Mouse (Mus musculus) G1E (cell line): ENCODE data around the gene Copz1. TPM values are rescaled to one million over a fixed set of nuclear protein-coding genes. Genes with fewer than 3 reads are reported as not detected.
"Not testable (repeated sequence)": the region's sequence is repeated elsewhere in the genome, so short reads cannot be mapped to it uniquely, and the experiment has no call there.

Experiments
- ATAC-seq: 2 replicates; pipeline ENCODE4 v1.8.0; 2016; ENCODE audit warnings: mild to moderate bottlenecking; ENCODE audit not compliant: insufficient number of reproducible peaks, poor library complexity, low FRiP score, severe bottlenecking; ENCODE audit errors: extremely low read depth
- DNase-seq: peaks from one replicate; pipeline ENCODE4 v3.0.0; 2012; ENCODE audit warnings: low spot score
- H3K27me3 ChIP-seq: 2 replicates; pipeline ENCODE4 v1.6.1; 2012; ENCODE audit warnings: mild to moderate bottlenecking, low read length, inconsistent platforms; ENCODE audit not compliant: insufficient read depth
- H3K36me3 ChIP-seq: replicated peaks from 2 replicates; pipeline ENCODE3; 2012; ENCODE audit warnings: mild to moderate bottlenecking, inconsistent platforms
- H3K4me1 ChIP-seq: 2 replicates; pipeline ENCODE4 v1.6.1; 2012; ENCODE audit warnings: low read depth, low read length, inconsistent platforms, mixed read lengths; ENCODE audit not compliant: insufficient read depth
- H3K4me3 ChIP-seq: 2 replicates; pipeline ENCODE4 v1.5.1; 2012; ENCODE audit warnings: low read depth, mild to moderate bottlenecking, inconsistent platforms, low read length, moderate library complexity, mixed read lengths
- H3K9me3 ChIP-seq: replicated peaks from 2 replicates; pipeline ENCODE4 v1.6.1; 2012; ENCODE audit warnings: inconsistent platforms
- CTCF ChIP-seq: IDR thresholded peaks from 2 replicates; pipeline ENCODE4 v1.5.1; 2012; ENCODE audit warnings: low read depth, low read length, inconsistent platforms, mixed read lengths
- GATA1 ChIP-seq: IDR thresholded peaks from 2 replicates; pipeline ENCODE4 v1.6.1; 2012; ENCODE audit warnings: borderline replicate concordance, low read length, inconsistent platforms, mixed read lengths
- GATA2 ChIP-seq: IDR thresholded peaks from 2 replicates; pipeline ENCODE4 v1.6.1; 2012; ENCODE audit warnings: low read depth, low read length, inconsistent platforms, borderline replicate concordance
- POLR2AphosphoS5 ChIP-seq: IDR thresholded peaks from 2 replicates; pipeline ENCODE4 v1.6.1; 2012; ENCODE audit warnings: low read depth, low read length, inconsistent platforms; ENCODE audit not compliant: insufficient replicate concordance
- TAL1 ChIP-seq: conservative IDR thresholded peaks from 2 replicates; pipeline ENCODE4 v1.6.1; 2012; ENCODE audit warnings: low read depth, low read length, inconsistent platforms, mixed read lengths
- polyA plus RNA-seq: library from polyadenylated mRNA; stranded (reverse); fragments of >175 nt; gene quantifications from 2 replicates; pipeline ENCODE4 v1.2.3, GENCODE M21; 2012
- total RNA-seq, 2 experiments: library from RNA; stranded (forward) in 1 of 2; stranded (reverse) in 1 of 2; fragments of 200-1000 nt in 1 of 2; fragments of >200 nt in 1 of 2; fragmentation: Nextera tagmentation in 1 of 2; gene quantifications; 2 replicates each; pipeline ENCODE4 v1.2.3; 2014 to 2017

Copz1 gene
- total and polyA plus RNA-seq, 3 experiments = 97.2 to 494 (median 182) TPM

DNA sequence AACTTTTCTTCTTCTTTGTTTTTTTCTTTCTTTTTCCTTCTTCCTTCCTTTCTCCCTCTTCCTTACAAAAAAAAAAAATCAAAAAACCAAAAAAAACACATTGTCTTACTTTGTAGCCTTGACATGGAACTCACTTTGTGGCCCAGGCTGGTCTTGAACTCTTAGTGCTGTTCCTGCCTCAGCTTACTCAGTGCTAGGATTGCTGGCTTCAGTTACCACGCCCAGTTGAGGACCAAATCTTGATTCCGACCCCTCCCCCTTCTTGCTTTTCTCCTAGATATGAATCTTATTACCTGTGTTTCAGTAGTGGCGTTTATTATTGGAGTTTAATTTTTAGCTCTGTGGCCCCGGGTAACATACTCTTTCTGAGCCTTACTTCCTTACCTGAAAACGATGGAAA, 13.4 kb upstream of the Copz1 start:
- Histone ChIP-seq H3K4me3 (no peak overlapping the region; the same call in 1 of the 2 replicates), H3K4me1 (peaks cover 68% of the 10 kb centered on the region), H3K27me3 (no peaks in the 10 kb centered on the region), H3K36me3 (no peaks in the 10 kb centered on the region), H3K9me3 (no peaks in the 10 kb centered on the region)
- no peak for ATAC-seq
- no peak for DNase-seq
- TF ChIP-seq GATA1 (no peak), GATA2 (no peak)

DNA sequence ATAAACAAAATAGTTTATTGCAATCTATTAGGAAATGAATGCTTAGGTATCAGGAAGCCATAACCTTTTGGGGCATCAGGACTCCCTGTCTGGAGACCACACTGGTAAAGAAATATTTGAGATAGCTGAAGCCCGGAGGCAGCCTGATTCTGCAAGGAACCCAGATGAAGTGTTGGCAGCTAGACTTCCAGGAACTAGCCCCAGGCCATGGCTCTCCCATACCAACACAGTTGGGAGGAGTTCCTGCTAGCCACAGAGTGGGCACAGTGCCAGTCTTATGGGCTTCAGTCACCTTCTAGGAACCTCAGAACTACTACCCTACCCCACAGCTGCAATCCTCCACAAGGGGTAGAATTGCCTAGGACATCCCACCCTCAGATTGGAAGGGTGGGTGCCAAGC, 12.5 kb upstream of the Copz1 start:
- H3K36me3 ChIP-seq = no peaks in the 10 kb centered on the region
- ATAC-seq = no peak
- no peaks in the 10 kb centered on the region for H3K9me3 ChIP-seq
- no peak for DNase-seq
- no peak overlapping the region; the same call in 1 of the 2 replicates for H3K4me3 ChIP-seq
- no peaks in the 10 kb centered on the region for H3K27me3 ChIP-seq
- TF ChIP-seq CTCF (no peak), GATA2 (no peak), POLR2AphosphoS5 (no peak), TAL1 (no peak), GATA1 (no peak)
- H3K4me1 ChIP-seq = peaks cover 73% of the 10 kb centered on the region

DNA sequence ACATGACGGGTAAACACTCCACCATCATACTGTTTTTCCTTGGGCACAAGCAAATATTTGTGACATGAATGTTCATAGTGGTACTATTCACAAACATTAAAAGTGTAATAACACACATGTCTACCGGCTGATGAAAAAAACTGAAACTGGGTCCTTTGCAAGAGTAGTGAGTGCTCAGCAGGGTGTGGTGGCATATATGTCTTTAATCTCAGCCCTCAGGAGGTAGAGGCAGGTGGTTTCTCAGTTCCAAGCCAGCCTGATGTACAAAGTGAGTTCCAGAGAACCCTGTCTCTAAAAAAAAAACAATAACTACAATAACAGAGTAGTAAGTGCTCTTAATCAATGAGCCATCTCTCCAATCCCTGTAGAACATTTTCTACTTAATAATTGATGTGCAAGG, 7.7 kb upstream of the Copz1 start:
- no peak for ATAC-seq
- Histone ChIP-seq H3K9me3 (no peaks in the 10 kb centered on the region), H3K27me3 (no peaks in the 10 kb centered on the region), H3K4me3 (no peak overlapping the region), H3K36me3 (no peaks in the 10 kb centered on the region), H3K4me1 (peaks cover 58% of the 10 kb centered on the region)
- TF ChIP-seq TAL1 (no peak), GATA1 (no peak), CTCF (no peak), POLR2AphosphoS5 (no peak), GATA2 (no peak)
- DNase-seq = no peak

DNA sequence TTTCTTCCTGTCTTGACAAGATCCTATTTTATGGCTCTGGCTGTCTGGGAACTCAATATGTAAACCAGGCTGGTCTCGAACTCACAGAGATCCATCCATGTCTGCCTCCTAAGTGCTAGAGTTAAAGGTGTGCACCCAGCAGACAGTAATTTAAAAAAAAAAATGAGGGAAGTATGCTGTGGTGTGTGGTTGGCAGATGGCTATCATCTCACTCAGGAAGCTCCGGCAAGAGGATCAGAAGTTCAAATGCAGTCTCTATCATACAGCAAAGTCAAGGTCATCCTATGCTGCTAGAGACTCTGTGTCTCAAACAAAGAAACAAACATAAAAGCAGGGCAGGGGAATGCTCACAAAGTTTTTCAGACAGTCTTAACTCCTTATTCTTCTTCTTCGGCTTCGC, 3.6 kb upstream of the Copz1 start:
- 0 out of 2 replicates have a peak, but pooled peaks have one; percentile 17 for TF ChIP-seq TAL1
- no peak for TF ChIP-seq POLR2AphosphoS5
- TF ChIP-seq CTCF = no peak
- H3K4me3 ChIP-seq = no peak overlapping the region
- DNase-seq = no peak
- ATAC-seq = no peak
- no peaks in the 10 kb centered on the region for H3K36me3 ChIP-seq
- no peaks in the 10 kb centered on the region for H3K27me3 ChIP-seq
- H3K4me1 ChIP-seq = peaks cover 39% of the 10 kb centered on the region
- peaks cover 3% of the 10 kb centered on the region; the same call in 1 of the 2 replicates for H3K9me3 ChIP-seq

DNA sequence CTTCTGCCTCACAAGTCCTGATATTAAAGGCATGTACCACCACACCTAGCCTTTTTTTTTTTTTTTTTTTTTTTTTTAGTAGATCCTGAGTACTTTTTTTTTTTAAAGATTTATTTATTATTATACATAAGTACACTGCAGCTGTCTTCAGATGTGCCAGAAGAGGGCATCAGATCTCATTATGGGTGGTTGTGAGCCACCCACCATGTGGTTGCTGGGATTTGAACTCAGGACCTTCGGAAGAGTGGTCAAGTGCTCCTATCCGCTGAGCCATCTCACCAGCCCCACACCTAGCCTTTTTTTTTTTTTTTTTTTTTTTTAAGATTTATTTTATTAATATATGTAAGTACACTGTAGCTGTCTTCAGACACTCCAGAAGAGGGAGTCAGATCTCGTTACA, 3.4 kb downstream of the Copz1 start:
- Histone ChIP-seq H3K36me3 (peaks cover 39% of the 10 kb centered on the region), H3K4me1 (peaks cover 62% of the 10 kb centered on the region)
- DNase-seq, H3K27me3 ChIP-seq, ATAC-seq, H3K4me3 ChIP-seq, H3K9me3 ChIP-seq: not testable (repeated sequence)

DNA sequence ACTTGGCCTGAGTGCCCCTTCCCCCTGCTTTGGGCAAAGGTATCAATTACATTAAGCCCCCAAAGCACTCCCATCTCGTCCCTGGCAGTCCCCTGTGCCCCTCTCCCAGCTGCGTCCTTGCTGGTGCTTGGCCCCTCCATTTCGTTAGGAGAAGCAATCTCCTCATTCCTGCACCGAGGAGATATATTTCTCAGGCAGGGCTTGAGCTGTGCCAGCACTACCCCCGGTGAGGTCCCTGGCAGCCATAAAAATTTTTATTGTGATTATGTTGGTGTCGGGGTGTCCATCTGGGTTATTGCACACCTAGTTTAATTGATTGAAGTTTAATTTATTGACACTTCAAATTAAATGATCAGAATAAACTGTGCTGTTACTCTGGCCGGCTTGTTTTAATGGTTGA, 5.4 kb downstream of the Copz1 start:
- Histone ChIP-seq H3K9me3 (no peaks in the 10 kb centered on the region), H3K27me3 (no peaks in the 10 kb centered on the region), H3K4me1 (peaks cover 69% of the 10 kb centered on the region), H3K4me3 (peak overlapping the region; percentile 55; the same call in 1 of the 2 replicates), H3K36me3 (peaks cover 47% of the 10 kb centered on the region)
- no peak for TF ChIP-seq CTCF
- no peak for DNase-seq
- no peak for ATAC-seq

DNA sequence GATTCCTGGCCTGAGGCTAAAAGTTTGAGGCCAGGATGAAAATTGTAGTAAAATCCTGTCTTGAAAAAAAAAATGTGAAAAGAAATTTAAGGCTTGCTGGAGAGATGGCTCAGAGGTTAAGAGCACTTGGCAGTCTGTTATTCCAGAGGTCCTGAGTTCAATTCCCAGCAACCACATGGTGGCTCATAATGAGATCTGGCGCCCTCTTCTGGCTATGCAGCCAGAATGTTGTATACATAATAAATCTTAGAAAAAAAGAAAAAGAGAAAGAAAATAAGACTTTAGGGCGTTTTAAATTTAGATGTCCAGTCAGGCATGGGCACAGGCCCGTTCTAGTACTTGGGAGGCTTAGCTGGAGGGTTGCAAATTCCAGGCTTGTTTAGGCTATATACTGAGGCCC, 7.2 kb downstream of the Copz1 start:
- Histone ChIP-seq H3K9me3 (no peaks in the 10 kb centered on the region), H3K4me3 (no peak overlapping the region), H3K27me3 (no peaks in the 10 kb centered on the region), H3K4me1 (peaks cover 67% of the 10 kb centered on the region), H3K36me3 (peaks cover 61% of the 10 kb centered on the region)
- DNase-seq (no peak), ATAC-seq (no peak)
- TF ChIP-seq TAL1 = no peak
- TF ChIP-seq GATA1 = no peak
- no peak; the same call in 1 of the 2 replicates for TF ChIP-seq CTCF
- TF ChIP-seq POLR2AphosphoS5 = no peak
- TF ChIP-seq GATA2 = no peak
